Mouse (Mus musculus) stomach, postnatal 0 days (tissue): ENCODE measurements at regions not wholly inside any gene's neighbourhood (a gene's known extent, or its start where the extent isn't known, plus 50 kb on each side); places are given as distances from the start of the nearest gene placed in this dataset.

ENCODE experiments used
- ATAC-seq: fragments of 200-750 bp; cut with Nextera tagmentation; 2 replicates; pipeline ENCODE4 v1.8.0; 2017; ENCODE audit not compliant: low FRiP score, low TSS enrichment
- DNase-seq: peaks from one replicate; pipeline ENCODE4 v3.0.0-alpha.2; 2016; ENCODE audit warnings: low spot score
- H3K27ac ChIP-seq: fragments of 300-500 bp; sonication (generic); replicated peaks from 2 replicates; pipeline ENCODE4 v1.5.1; 2014; ENCODE audit warnings: mild to moderate bottlenecking, control low read depth
- H3K27me3 ChIP-seq: fragments of 300-500 bp; sonication (generic); 2 replicates; pipeline ENCODE4 v1.6.1; 2014; ENCODE audit warnings: low read length; ENCODE audit not compliant: control insufficient read depth, insufficient read depth
- H3K36me3 ChIP-seq: fragments of 300-500 bp; sonication (generic); 2 replicates; pipeline ENCODE4 v1.6.1; 2014; ENCODE audit warnings: low read length, mixed read lengths; ENCODE audit not compliant: control insufficient read depth, insufficient read depth
- H3K4me1 ChIP-seq: fragments of 300-500 bp; sonication (generic); replicated peaks from 2 replicates; pipeline ENCODE4 v1.6.1; 2014; ENCODE audit warnings: antibody characterized with exemption; ENCODE audit not compliant: control insufficient read depth, insufficient read depth
- H3K4me2 ChIP-seq: fragments of 300-500 bp; sonication (generic); replicated peaks from 2 replicates; pipeline ENCODE4 v1.6.1; 2014; ENCODE audit warnings: low read depth, mild to moderate bottlenecking, control low read depth, moderate library complexity
- H3K4me3 ChIP-seq: fragments of 300-500 bp; sonication (generic); 2 replicates; pipeline ENCODE4 v1.5.1; 2014; ENCODE audit warnings: low read depth, low read length, control low read depth
- H3K9ac ChIP-seq: fragments of 300-500 bp; sonication (generic); 2 replicates; pipeline ENCODE4 v1.6.1; 2014; ENCODE audit warnings: mild to moderate bottlenecking, low read length, control low read depth, mixed read lengths
- H3K9me3 ChIP-seq: fragments of 300-500 bp; sonication (generic); 2 replicates; pipeline ENCODE4 v1.6.1; 2016; ENCODE audit warnings: low read length; ENCODE audit not compliant: control insufficient read depth
- CTCF ChIP-seq: IDR thresholded peaks from 2 replicates; pipeline ENCODE4 v1.5.1; 2016; ENCODE audit warnings: antibody characterized with exemption, low read depth, mild to moderate bottlenecking, moderate library complexity
- EP300 ChIP-seq: optimal IDR thresholded peaks from 2 replicates; pipeline ENCODE3; 2016; ENCODE audit warnings: antibody characterized with exemption
- WGBS: fragments of 180-500 bp; shearing (Covaris S2); extraction: QIAGEN DNeasy Blood & Tissue Kit; methylation state at CpG from one replicate; pipeline ENCODE4 v1.1.7; 2014; 5-methylcytosine and 5-hydroxymethylcytosine counted together

DNA sequence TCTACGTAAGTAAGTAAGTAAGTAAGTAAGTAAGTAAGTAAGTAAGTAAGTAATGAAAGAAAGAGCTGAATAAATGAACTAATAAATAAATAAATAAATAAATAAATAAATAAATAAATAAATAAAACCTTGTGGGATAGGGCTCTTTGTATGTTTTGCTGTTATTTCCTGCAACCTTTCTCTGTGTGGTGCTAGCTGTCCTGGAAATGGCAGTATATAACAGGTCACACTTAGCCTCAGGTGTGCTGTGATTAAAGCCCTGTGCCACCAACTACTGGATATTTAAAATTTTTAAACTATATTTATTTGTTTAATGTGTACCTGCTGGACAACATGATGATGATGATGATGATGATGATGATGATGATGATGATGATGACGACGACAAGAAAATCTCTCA lies 353.9 kb upstream of the Gm12887 start:
- H3K36me3 ChIP-seq, result no peaks in the 10 kb centered on the region
- 0 out of 2 replicates have a peak, but pooled peaks cover 3% of the 10 kb centered on the region for H3K9me3 ChIP-seq
- H3K9ac ChIP-seq, result no peak overlapping the region
- H3K4me2 ChIP-seq, result no peak overlapping the region
- DNase-seq, result no peak
- no peak for ATAC-seq
- WGBS, result 81% methylated on average over 3 of the region's 3 CpGs
- no peak for TF ChIP-seq EP300
- no peak for TF ChIP-seq CTCF
- no peaks in the 10 kb centered on the region for H3K27me3 ChIP-seq
- H3K4me3 ChIP-seq, result no peak overlapping the region
- H3K27ac ChIP-seq, result no peak overlapping the region
- no peaks in the 10 kb centered on the region for H3K4me1 ChIP-seq
